Comparison of ENCODE assay signal across 11 mouse cellular contexts in the genomic region with DNA sequence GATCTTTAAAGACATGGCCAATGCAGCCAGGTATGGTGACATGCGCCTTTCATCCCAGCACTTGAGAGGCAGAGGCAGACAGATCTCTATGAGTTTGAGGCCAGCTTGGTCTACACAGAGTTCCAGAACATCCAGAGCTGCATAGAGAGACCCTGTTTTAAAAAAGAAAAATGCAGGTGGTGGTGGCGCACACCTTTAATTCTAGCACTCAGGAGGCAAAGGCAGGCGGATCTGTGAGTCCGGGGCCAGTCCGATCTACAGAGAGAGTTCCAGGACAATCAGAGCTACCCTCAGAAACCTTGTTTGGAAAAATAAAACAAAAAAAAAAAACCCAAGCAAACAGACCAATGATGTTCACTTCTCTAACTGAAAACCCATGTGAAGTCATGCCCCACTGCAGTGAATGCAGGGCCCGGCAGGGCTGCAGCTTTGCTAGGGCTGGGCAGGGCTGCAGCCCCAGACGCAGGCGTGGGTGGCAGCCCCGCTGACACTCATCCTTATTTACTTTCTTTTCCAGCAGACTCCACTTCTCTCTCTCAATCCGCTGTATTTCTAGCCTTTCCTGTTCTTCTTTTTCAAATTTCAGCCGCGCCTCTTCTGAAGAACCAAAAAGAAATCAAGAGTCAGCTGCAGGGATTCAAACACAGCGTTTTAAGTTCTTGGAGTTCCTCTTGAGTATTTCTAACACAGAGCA.
"Had no signal": no experiment of that assay in that cellular context is flagged by ENCODE, and none has a peak within 500 bp of the region (broad histone marks: within the 10 kb centered on the region; RNA-seq: fewer than 3 reads in every experiment).

No protein-coding gene starts in this region.

- H3K27me3 ChIP-seq: intestine, embryonic 15.5 days; kidney, embryonic 15.5 days; limb, embryonic 13.5 days; liver, embryonic 12.5 days; midbrain, embryonic 15.5 days had no signal

- DNase-seq: kidney, adult 2 months; kidney, postnatal 25 days; lung, postnatal 10 days; thymus, adult 18-20 months; thymus, postnatal 14 days had no signal

- H3K4me3 ChIP-seq: intestine, embryonic 15.5 days; kidney, embryonic 15.5 days; left cerebral cortex, adult 2 months; limb, embryonic 13.5 days; liver, embryonic 12.5 days; midbrain, embryonic 15.5 days had no signal

- H3K9ac ChIP-seq: intestine, embryonic 15.5 days; kidney, embryonic 15.5 days; limb, embryonic 13.5 days; liver, embryonic 12.5 days; midbrain, embryonic 15.5 days had no signal

- H3K4me2 ChIP-seq: intestine, embryonic 15.5 days; kidney, embryonic 15.5 days; limb, embryonic 13.5 days; liver, embryonic 12.5 days; midbrain, embryonic 15.5 days had no signal

- H3K9me3 ChIP-seq: intestine, embryonic 15.5 days; kidney, embryonic 15.5 days; limb, embryonic 13.5 days; liver, embryonic 12.5 days; midbrain, embryonic 15.5 days had no signal

- ATAC-seq: intestine, embryonic 15.5 days; liver, embryonic 12.5 days; midbrain, embryonic 15.5 days had no signal

- H3K36me3 ChIP-seq: intestine, embryonic 15.5 days; kidney, embryonic 15.5 days; limb, embryonic 13.5 days; liver, embryonic 12.5 days; midbrain, embryonic 15.5 days had no signal

- H3K27ac ChIP-seq: intestine, embryonic 15.5 days; kidney, embryonic 15.5 days; left cerebral cortex, adult 2 months; limb, embryonic 13.5 days; liver, embryonic 12.5 days; midbrain, embryonic 15.5 days had no signal

- H3K4me1 ChIP-seq: intestine, embryonic 15.5 days; kidney, embryonic 15.5 days; liver, embryonic 12.5 days; midbrain, embryonic 15.5 days had no signal
